Mouse (Mus musculus): Measurements from ENCODE around the gene Adra1b. TPM values are rescaled to one million over a fixed set of nuclear protein-coding genes. Genes with fewer than 3 reads are reported as not detected.

Adra1b gene
- polyA plus RNA-seq, 1 experiment = 4.6 TPM

GRCm38 (mm10) chr11:43933480-43933879 is 32.5 kb upstream of the Adra1b start:
- DNase-seq = no peak
- H3K27ac ChIP-seq (ENCODE audit: control insufficient read depth, insufficient read depth, low read length) = no peak overlapping the region
- no peaks in the 10 kb centered on the region for H3K36me3 ChIP-seq (ENCODE audit: control insufficient read depth, insufficient read depth, low read length)
- H3K4me1 ChIP-seq (replicated peaks; ENCODE audit: control insufficient read depth, insufficient read depth, low read length) = no peaks in the 10 kb centered on the region
- WGBS = 91% methylated on average over 6 of the region's 6 CpGs
- no peak overlapping the region for H3K4me3 ChIP-seq (ENCODE audit: control insufficient read depth, insufficient read depth, low read length)
- no peaks in the 10 kb centered on the region for H3K27me3 ChIP-seq (ENCODE audit: control insufficient read depth, insufficient read depth, low read length)
- no peak for TF ChIP-seq CTCF (IDR thresholded peaks at IDR 0.05; ENCODE audit: borderline replicate concordance, control insufficient read depth, extremely low read depth, insufficient read depth, low read length, poor library complexity)
- TF ChIP-seq POLR2A (IDR thresholded peaks at IDR 0.05; ENCODE audit: control insufficient read depth, extremely low read depth, insufficient read depth, low read length, poor library complexity) = no peak

DNA sequence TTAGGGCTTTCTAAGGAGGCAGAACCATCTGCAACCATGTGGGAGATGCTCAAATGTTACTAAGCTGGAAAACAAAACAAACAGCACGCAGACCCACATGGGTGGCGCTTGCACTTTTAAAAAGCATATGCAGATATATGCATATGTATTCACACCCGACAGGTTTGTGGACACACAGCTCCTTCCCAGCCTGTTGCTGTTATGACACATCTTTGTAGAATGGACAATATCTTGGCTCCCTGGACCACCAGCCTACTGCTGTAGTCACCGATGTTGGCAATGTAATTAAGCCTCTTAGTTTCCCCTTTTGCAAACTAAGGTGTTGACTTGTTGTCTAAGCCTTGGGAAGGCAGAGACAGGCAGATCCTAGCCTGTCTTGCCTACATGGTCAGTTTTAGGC is 32.0 kb upstream of the Adra1b start:
- no peaks in the 10 kb centered on the region for H3K27me3 ChIP-seq (ENCODE audit: control insufficient read depth, insufficient read depth, low read length)
- H3K4me1 ChIP-seq (replicated peaks; ENCODE audit: control insufficient read depth, insufficient read depth, low read length) = no peaks in the 10 kb centered on the region
- H3K27ac ChIP-seq (ENCODE audit: control insufficient read depth, insufficient read depth, low read length) = no peak overlapping the region
- TF ChIP-seq POLR2A (IDR thresholded peaks at IDR 0.05; ENCODE audit: control insufficient read depth, extremely low read depth, insufficient read depth, low read length, poor library complexity) = no peak
- TF ChIP-seq CTCF (IDR thresholded peaks at IDR 0.05; ENCODE audit: borderline replicate concordance, control insufficient read depth, extremely low read depth, insufficient read depth, low read length, poor library complexity) = no peak
- no peaks in the 10 kb centered on the region for H3K36me3 ChIP-seq (ENCODE audit: control insufficient read depth, insufficient read depth, low read length)
- no peak overlapping the region for H3K4me3 ChIP-seq (ENCODE audit: control insufficient read depth, insufficient read depth, low read length)
- DNase-seq = no peak
- WGBS = 93% methylated on average over 4 of the region's 4 CpGs

DNA sequence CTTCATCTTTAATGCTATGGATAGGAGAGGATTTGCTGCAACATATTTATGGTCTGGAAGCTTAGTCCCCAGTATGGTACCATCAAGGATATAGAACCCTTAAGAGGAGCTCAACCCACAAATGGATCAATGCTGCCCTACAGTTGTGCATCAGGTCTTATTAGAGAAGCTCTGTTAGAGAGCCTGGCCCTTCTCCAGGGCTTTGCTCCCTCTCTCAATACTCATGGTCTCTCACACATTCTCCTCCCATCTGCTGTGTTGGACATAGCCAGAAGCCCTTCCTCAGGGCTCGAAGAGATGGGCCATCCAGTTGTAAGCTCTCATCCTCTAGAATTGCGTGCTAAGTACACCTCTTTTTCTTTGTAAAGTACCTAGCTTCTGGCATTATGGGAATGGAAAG is 29.2 kb upstream of the Adra1b start:
- DNase-seq = no peak
- Histone ChIP-seq H3K27ac (ENCODE audit: control insufficient read depth, insufficient read depth, low read length) (no peak overlapping the region), H3K36me3 (ENCODE audit: control insufficient read depth, insufficient read depth, low read length) (no peaks in the 10 kb centered on the region), H3K27me3 (ENCODE audit: control insufficient read depth, insufficient read depth, low read length) (no peaks in the 10 kb centered on the region), H3K4me1 (replicated peaks; ENCODE audit: control insufficient read depth, insufficient read depth, low read length) (no peaks in the 10 kb centered on the region), H3K4me3 (ENCODE audit: control insufficient read depth, insufficient read depth, low read length) (no peak overlapping the region)
- WGBS = 93% methylated on average over 2 of the region's 2 CpGs
- TF ChIP-seq POLR2A (IDR thresholded peaks at IDR 0.05; ENCODE audit: control insufficient read depth, extremely low read depth, insufficient read depth, low read length, poor library complexity) (no peak), CTCF (IDR thresholded peaks at IDR 0.05; ENCODE audit: borderline replicate concordance, control insufficient read depth, extremely low read depth, insufficient read depth, low read length, poor library complexity) (no peak)

- whole genome bisulfite sequencing = 88% methylated on average over 5 of the region's 5 CpGs
- no peaks in the 10 kb centered on the region for H3K27me3 ChIP-seq (ENCODE audit: control insufficient read depth, insufficient read depth, low read length)
- no peak overlapping the region for H3K27ac ChIP-seq (ENCODE audit: control insufficient read depth, insufficient read depth, low read length)
- no peak for DNase-seq
- TF ChIP-seq CTCF (IDR thresholded peaks at IDR 0.05; ENCODE audit: borderline replicate concordance, control insufficient read depth, extremely low read depth, insufficient read depth, low read length, poor library complexity) (no peak), POLR2A (IDR thresholded peaks at IDR 0.05; ENCODE audit: control insufficient read depth, extremely low read depth, insufficient read depth, low read length, poor library complexity) (no peak)
- H3K36me3 ChIP-seq (ENCODE audit: control insufficient read depth, insufficient read depth, low read length) = no peaks in the 10 kb centered on the region
- H3K4me1 ChIP-seq (replicated peaks; ENCODE audit: control insufficient read depth, insufficient read depth, low read length) = no peaks in the 10 kb centered on the region
- H3K4me3 ChIP-seq (ENCODE audit: control insufficient read depth, insufficient read depth, low read length) = no peak overlapping the region
Observed at GRCm38 (mm10) chr11:43929706-43930105, 28.7 kb upstream of the Adra1b start.

DNA sequence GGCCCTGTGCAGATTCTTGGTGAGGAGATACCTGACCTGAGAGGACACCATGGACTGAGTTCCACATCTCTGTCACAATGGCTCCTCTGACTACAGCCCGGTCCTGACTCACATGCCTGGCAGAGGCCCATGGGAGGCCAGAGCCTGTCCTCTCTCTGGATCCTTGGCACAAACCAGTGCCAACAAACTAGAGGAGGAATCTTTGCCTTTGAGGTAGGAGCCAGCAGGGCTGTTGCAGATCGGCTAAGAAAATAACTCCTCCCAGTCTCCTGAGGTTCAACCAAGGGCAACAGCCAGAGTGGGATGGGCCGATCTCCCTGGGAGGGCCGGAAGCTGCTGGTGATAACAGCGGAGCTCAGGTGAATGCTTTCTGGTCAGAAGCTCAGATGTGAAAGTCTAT is 28.2 kb upstream of the Adra1b start:
- no peaks in the 10 kb centered on the region for H3K4me1 ChIP-seq (replicated peaks; ENCODE audit: control insufficient read depth, insufficient read depth, low read length)
- H3K27ac ChIP-seq (ENCODE audit: control insufficient read depth, insufficient read depth, low read length) = no peak overlapping the region
- no peaks in the 10 kb centered on the region for H3K27me3 ChIP-seq (ENCODE audit: control insufficient read depth, insufficient read depth, low read length)
- WGBS = 85% methylated on average over 5 of the region's 5 CpGs
- TF ChIP-seq CTCF (IDR thresholded peaks at IDR 0.05; ENCODE audit: borderline replicate concordance, control insufficient read depth, extremely low read depth, insufficient read depth, low read length, poor library complexity) = no peak
- TF ChIP-seq POLR2A (IDR thresholded peaks at IDR 0.05; ENCODE audit: control insufficient read depth, extremely low read depth, insufficient read depth, low read length, poor library complexity) = no peak
- no peaks in the 10 kb centered on the region for H3K36me3 ChIP-seq (ENCODE audit: control insufficient read depth, insufficient read depth, low read length)
- no peak overlapping the region for H3K4me3 ChIP-seq (ENCODE audit: control insufficient read depth, insufficient read depth, low read length)
- DNase-seq = no peak

- Histone ChIP-seq H3K27ac (ENCODE audit: control insufficient read depth, insufficient read depth, low read length) (no peak overlapping the region), H3K36me3 (ENCODE audit: control insufficient read depth, insufficient read depth, low read length) (no peaks in the 10 kb centered on the region), H3K4me1 (replicated peaks; ENCODE audit: control insufficient read depth, insufficient read depth, low read length) (no peaks in the 10 kb centered on the region), H3K27me3 (ENCODE audit: control insufficient read depth, insufficient read depth, low read length) (no peaks in the 10 kb centered on the region), H3K4me3 (ENCODE audit: control insufficient read depth, insufficient read depth, low read length) (no peak overlapping the region)
- WGBS = 80% methylated on average over 8 of the region's 8 CpGs
- no peak for DNase-seq
- TF ChIP-seq CTCF (IDR thresholded peaks at IDR 0.05; ENCODE audit: borderline replicate concordance, control insufficient read depth, extremely low read depth, insufficient read depth, low read length, poor library complexity) = no peak
- TF ChIP-seq POLR2A (IDR thresholded peaks at IDR 0.05; ENCODE audit: control insufficient read depth, extremely low read depth, insufficient read depth, low read length, poor library complexity) = no peak
Observed at GRCm38 (mm10) chr11:43927133-43927815, 26.3 kb upstream of the Adra1b start.

DNA sequence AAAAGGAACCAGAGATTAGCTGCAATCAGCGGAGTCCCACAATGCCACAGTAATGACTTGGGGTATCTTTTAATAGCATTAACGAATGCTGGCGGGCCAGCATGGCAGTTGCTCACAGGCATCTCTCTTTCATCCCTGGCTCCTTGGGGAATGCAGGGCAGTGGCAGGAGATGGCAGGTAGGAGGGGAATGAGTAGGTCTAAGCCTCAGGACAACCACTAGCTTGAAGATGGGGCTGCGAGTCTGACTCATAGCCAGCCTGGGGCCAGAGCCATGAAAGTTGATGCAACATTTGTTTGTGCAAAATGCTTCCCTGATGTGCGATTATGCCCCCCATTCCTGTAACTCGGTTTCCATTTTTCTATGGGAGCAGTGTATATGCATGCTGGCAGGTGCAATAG is 25.2 kb upstream of the Adra1b start:
- H3K36me3 ChIP-seq (ENCODE audit: control insufficient read depth, insufficient read depth, low read length) = no peaks in the 10 kb centered on the region
- no peak for DNase-seq
- 93% methylated on average over 6 of the region's 6 CpGs for WGBS
- TF ChIP-seq CTCF (IDR thresholded peaks at IDR 0.05; ENCODE audit: borderline replicate concordance, control insufficient read depth, extremely low read depth, insufficient read depth, low read length, poor library complexity) = no peak
- TF ChIP-seq POLR2A (IDR thresholded peaks at IDR 0.05; ENCODE audit: control insufficient read depth, extremely low read depth, insufficient read depth, low read length, poor library complexity) = no peak
- no peak overlapping the region for H3K27ac ChIP-seq (ENCODE audit: control insufficient read depth, insufficient read depth, low read length)
- H3K27me3 ChIP-seq (ENCODE audit: control insufficient read depth, insufficient read depth, low read length) = no peaks in the 10 kb centered on the region
- no peak overlapping the region for H3K4me3 ChIP-seq (ENCODE audit: control insufficient read depth, insufficient read depth, low read length)
- no peaks in the 10 kb centered on the region for H3K4me1 ChIP-seq (replicated peaks; ENCODE audit: control insufficient read depth, insufficient read depth, low read length)

All from thymus, adult 2 months (tissue).